In the genomic region with DNA sequence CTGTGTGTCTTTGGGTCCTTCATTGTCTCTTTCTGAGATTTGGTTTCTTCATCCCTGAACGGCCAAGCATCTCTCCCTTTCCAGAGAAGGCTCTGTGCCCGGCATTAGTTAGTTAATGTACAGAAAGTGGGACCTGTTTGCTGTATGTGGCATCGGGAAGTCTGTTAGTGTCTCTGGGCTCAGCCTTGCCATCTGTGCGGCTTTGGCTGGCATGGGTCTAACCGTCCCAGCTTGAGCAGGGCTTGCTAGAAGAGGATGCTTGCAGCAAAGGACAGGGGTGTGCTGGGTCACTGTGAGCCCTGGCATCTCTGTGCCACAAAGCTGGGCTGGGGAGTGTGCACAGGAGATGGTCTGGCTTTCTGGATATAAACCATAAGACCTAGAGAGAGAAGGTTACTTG, we compare ENCODE assay signal across 12 mouse cellular contexts. TPM values are rescaled to one million over a fixed set of nuclear protein-coding genes. Genes with fewer than 3 reads are reported as not detected.
A peak's percentile ranks its signal among the peaks of the same experiment; 100 is the strongest.
DNase-seq lines count a peak whose midpoint lies in the region; ATAC-seq and TF ChIP-seq lines count a peak whose summit lies in the region.
"Had no signal": no experiment of that assay in that cellular context is flagged by ENCODE, and none has a peak within 500 bp of the region (broad histone marks: within the 10 kb centered on the region; RNA-seq: fewer than 3 reads in every experiment).

No protein-coding gene starts in this region.

- H3K9me3 ChIP-seq in forebrain, embryonic 12.5 days = no peaks in the 10 kb centered on the region
- H3K9me3 ChIP-seq in forebrain, embryonic 11.5 days (ENCODE audit: control insufficient read depth, low read length) = no peaks in the 10 kb centered on the region
- no peaks in the 10 kb centered on the region for H3K9me3 ChIP-seq in embryonic facial prominence, embryonic 13.5 days
- H3K9me3 ChIP-seq in midbrain, embryonic 13.5 days = no peaks in the 10 kb centered on the region
- H3K9me3 ChIP-seq: heart, embryonic 15.5 days had no signal

- H3K4me1 ChIP-seq in forebrain, embryonic 12.5 days = peaks cover 75% of the 10 kb centered on the region
- peaks cover 15% of the 10 kb centered on the region for H3K4me1 ChIP-seq in forebrain, embryonic 11.5 days (replicated peaks; ENCODE audit: control insufficient read depth, insufficient read depth, low read length)
- H3K4me1 ChIP-seq in embryonic facial prominence, embryonic 13.5 days = peaks cover 91% of the 10 kb centered on the region
- peaks cover 89% of the 10 kb centered on the region for H3K4me1 ChIP-seq in midbrain, embryonic 13.5 days (replicated peaks)

- TF ChIP-seq CTCF in left cerebral cortex, adult 2 months (IDR thresholded peaks at IDR 0.05) = no peak

- H3K4me2 ChIP-seq in forebrain, embryonic 12.5 days = no peak overlapping the region
- no peak overlapping the region for H3K4me2 ChIP-seq in forebrain, embryonic 11.5 days (ENCODE audit: low read depth, low read length, severe bottlenecking)
- H3K4me2 ChIP-seq in embryonic facial prominence, embryonic 13.5 days = no peak overlapping the region
- peak overlapping the region; percentile 87 for H3K4me2 ChIP-seq in midbrain, embryonic 13.5 days (replicated peaks)
- H3K4me2 ChIP-seq: heart, embryonic 15.5 days had no signal

- H3K36me3 ChIP-seq in forebrain, embryonic 12.5 days (replicated peaks) = peaks cover 23% of the 10 kb centered on the region
- H3K36me3 ChIP-seq in forebrain, embryonic 11.5 days (ENCODE audit: control insufficient read depth, insufficient read depth, low read length) = no peaks in the 10 kb centered on the region; the same call in 1 of the 2 replicates
- H3K36me3 ChIP-seq in embryonic facial prominence, embryonic 13.5 days = peaks cover 41% of the 10 kb centered on the region
- H3K36me3 ChIP-seq in midbrain, embryonic 13.5 days = peaks cover 25% of the 10 kb centered on the region; the same call in 1 of the 2 replicates
- H3K36me3 ChIP-seq: heart, embryonic 15.5 days had no signal

- no peak for ATAC-seq in forebrain, embryonic 12.5 days (ENCODE audit: low FRiP score)
- no peak for ATAC-seq in forebrain, embryonic 11.5 days (replicated peaks; ENCODE audit: low FRiP score)
- no peak for ATAC-seq in embryonic facial prominence, embryonic 13.5 days (ENCODE audit: insufficient number of reproducible peaks, insufficient read depth, low FRiP score, low TSS enrichment, low read depth)
- no peak for ATAC-seq in midbrain, embryonic 13.5 days
- ATAC-seq: Patski had no signal

- no peak overlapping the region for H3K4me3 ChIP-seq in forebrain, embryonic 12.5 days (replicated peaks)
- H3K4me3 ChIP-seq in forebrain, embryonic 11.5 days (ENCODE audit: low read depth, low read length) = no peak overlapping the region
- H3K4me3 ChIP-seq in left cerebral cortex, adult 2 months = no peak overlapping the region
- no peak overlapping the region for H3K4me3 ChIP-seq in embryonic facial prominence, embryonic 13.5 days
- 0 out of 2 replicates have a peak overlapping the region, but pooled peaks have one; percentile 88 for H3K4me3 ChIP-seq in midbrain, embryonic 13.5 days (replicated peaks)
- H3K4me3 ChIP-seq: heart, embryonic 15.5 days had no signal

- H3K27me3 ChIP-seq in forebrain, embryonic 12.5 days = no peaks in the 10 kb centered on the region
- no peaks in the 10 kb centered on the region for H3K27me3 ChIP-seq in forebrain, embryonic 11.5 days (ENCODE audit: control insufficient read depth, insufficient read depth, low read length)
- no peaks in the 10 kb centered on the region for H3K27me3 ChIP-seq in embryonic facial prominence, embryonic 13.5 days
- H3K27me3 ChIP-seq in midbrain, embryonic 13.5 days = no peaks in the 10 kb centered on the region
- H3K27me3 ChIP-seq: heart, embryonic 15.5 days; Patski had no signal

- 0 out of 2 replicates have a peak overlapping the region, but pooled peaks have one; percentile 38 for H3K27ac ChIP-seq in forebrain, embryonic 12.5 days
- no peak overlapping the region for H3K27ac ChIP-seq in forebrain, embryonic 11.5 days (ENCODE audit: low read depth, low read length)
- H3K27ac ChIP-seq in left cerebral cortex, adult 2 months = peak overlapping the region; percentile 21; the same call in 1 of the 2 replicates
- peak overlapping the region; percentile 28; the same call in 1 of the 2 replicates for H3K27ac ChIP-seq in embryonic facial prominence, embryonic 13.5 days
- peak overlapping the region; percentile 44; the same call in 1 of the 2 replicates for H3K27ac ChIP-seq in midbrain, embryonic 13.5 days
- H3K27ac ChIP-seq: heart, embryonic 15.5 days had no signal

- intact Hi-C loops in left cerebral cortex, adult 2 months (cut with DNase I) = no loop called here
- intact Hi-C loops in left cerebral cortex, postnatal 36 days (cut with DNase I) = no loop called here

- DNase-seq in forebrain, embryonic 11.5 days (ENCODE audit: low spot score) = no peak
- no peak for DNase-seq in left cerebral cortex, adult 2 months (ENCODE audit: extremely low spot score in 1 of 2, low spot score in 2 of 2)
- no peak for DNase-seq in left cerebral cortex, postnatal 36 days (ENCODE audit: low spot score in 2 of 2)
- DNase-seq in kidney, adult 11 months = no peak
- no peak for DNase-seq in left cerebral cortex, adult 8-10 months (ENCODE audit: low spot score in 2 of 2)
- DNase-seq: lung, adult 2 months; thymus, adult 2 months had no signal

- H3K9ac ChIP-seq in forebrain, embryonic 12.5 days = 0 out of 2 replicates have a peak overlapping the region, but pooled peaks have one; percentile 29
- H3K9ac ChIP-seq in forebrain, embryonic 11.5 days (ENCODE audit: low read length) = no peak overlapping the region
- peak overlapping the region; percentile 57; the same call in 1 of the 2 replicates for H3K9ac ChIP-seq in embryonic facial prominence, embryonic 13.5 days
- peak overlapping the region; percentile 19; the same call in 1 of the 2 replicates for H3K9ac ChIP-seq in midbrain, embryonic 13.5 days (replicated peaks)
- H3K9ac ChIP-seq: heart, embryonic 15.5 days had no signal

- 90% methylated on average over 5 of the region's 5 CpGs for WGBS in forebrain, embryonic 12.5 days
- WGBS in forebrain, embryonic 11.5 days = 81% methylated on average over 5 of the region's 5 CpGs
- 91% methylated on average over 5 of the region's 5 CpGs for WGBS in embryonic facial prominence, embryonic 13.5 days
- 84% methylated on average over 5 of the region's 5 CpGs for WGBS in midbrain, embryonic 13.5 days

RNA-seq across cellular contexts. Expression of a gene that starts 8.9 kb away (rescaled TPM):
- 35.1 and 38.0 TPM in 2 replicates for polyA plus RNA-seq in forebrain, embryonic 12.5 days (2016; fragmentation: Nextera tagmentation; extraction: Ambion mirVana)
- polyA plus RNA-seq in forebrain, embryonic 11.5 days (2014; fragmentation: Nextera tagmentation; extraction: Ambion mirVana) = 20.3 and 23.2 TPM in 2 replicates
- total RNA-seq in left cerebral cortex, adult 2 months (2021) = 100 to 1,000 TPM; 133 to 134 TPM
- 100 to 1,000 TPM; 130 to 131 TPM for total RNA-seq in left cerebral cortex, postnatal 36 days (2021)
- 21.5 and 22.1 TPM in 2 replicates for polyA plus RNA-seq in embryonic facial prominence, embryonic 13.5 days (2015; fragmentation: Nextera tagmentation; extraction: Ambion mirVana)
- polyA plus RNA-seq in midbrain, embryonic 13.5 days (2015; fragmentation: Nextera tagmentation; extraction: Ambion mirVana) = 31.6 and 39.1 TPM in 2 replicates
- total RNA-seq in left cerebral cortex, adult 8-10 months (2022) = 100 to 1,000 TPM; 107 to 122 (median 115) TPM

RNA-seq across cellular contexts. Expression of a gene that starts 59.8 kb away (rescaled TPM):
- 68.8 and 69.4 TPM in 2 replicates for polyA plus RNA-seq in forebrain, embryonic 12.5 days (2016; fragmentation: Nextera tagmentation; extraction: Ambion mirVana)
- polyA plus RNA-seq in forebrain, embryonic 11.5 days (2014; fragmentation: Nextera tagmentation; extraction: Ambion mirVana) = 31.0 and 34.8 TPM in 2 replicates
- total RNA-seq in left cerebral cortex, adult 2 months (2021) = 10 to 100 TPM; 57.3 to 58.1 TPM
- 10 to 100 TPM; 65.5 to 67.4 TPM for total RNA-seq in left cerebral cortex, postnatal 36 days (2021)
- polyA plus RNA-seq in embryonic facial prominence, embryonic 13.5 days (2015; fragmentation: Nextera tagmentation; extraction: Ambion mirVana) = 80.6 and 90.9 TPM in 2 replicates
- 88.1 and 91.0 TPM in 2 replicates for polyA plus RNA-seq in midbrain, embryonic 13.5 days (2015; fragmentation: Nextera tagmentation; extraction: Ambion mirVana)
- total RNA-seq in left cerebral cortex, adult 8-10 months (2022) = 10 to 100 TPM; 60.3 to 66.1 (median 63.8) TPM
